Mouse (Mus musculus): ENCODE data around the gene Mettl7b. TPM values are rescaled to one million over a fixed set of nuclear protein-coding genes. Genes with fewer than 3 reads are reported as not detected.
"Not testable (repeated sequence)": the region's sequence is repeated elsewhere in the genome, so short reads cannot be mapped to it uniquely, and the experiment has no call there.

The Mettl7b gene
- polyA plus RNA-seq (2012; ENCODE audit: insufficient read depth, insufficient read length, missing spikeins) = not detected in 2 replicates

- Histone ChIP-seq H3K27ac (replicated peaks; ENCODE audit: low read depth, low read length) (no peak within 1 kb of the TSS), H3K4me3 (ENCODE audit: insufficient read depth, low read depth, low read length) (no peak within 1 kb of the TSS)
Observed at GRCm38 (mm10) chr10:128960590-128961584, at the start of gene Mettl7b. Mettl7b (minus strand) TSS chr10:128960988.

GRCm38 (mm10) chr10:129010288-129010841 lies 49.6 kb upstream of the Mettl7b start, which contains the start of gene Olfr763:
Olfr763 (plus strand) TSS chr10:129010791.
- no peaks in the 10 kb centered on the region for H3K4me1 ChIP-seq (ENCODE audit: control insufficient read depth, insufficient read depth, insufficient read length, low read length)
- H3K4me3 ChIP-seq (ENCODE audit: insufficient read depth, low read depth, low read length) = no peak within 1 kb of the TSS
- H3K27ac ChIP-seq (replicated peaks; ENCODE audit: low read depth, low read length) = no peak within 1 kb of the TSS

More at GRCm38 (mm10) chr10:128960590-128961584, at the start of gene Mettl7b:
- H3K4me1 ChIP-seq (ENCODE audit: control insufficient read depth, insufficient read depth, insufficient read length, low read length) = no peaks in the 10 kb centered on the region

- no peak overlapping the region for H3K27ac ChIP-seq (replicated peaks; ENCODE audit: low read depth, low read length)
- no peak overlapping the region for H3K4me3 ChIP-seq (ENCODE audit: insufficient read depth, low read depth, low read length)
- H3K4me1 ChIP-seq (ENCODE audit: control insufficient read depth, insufficient read depth, insufficient read length, low read length) = no peaks in the 10 kb centered on the region
Observed at GRCm38 (mm10) chr10:129004032-129004920, 43.5 kb upstream of the Mettl7b start.

DNA sequence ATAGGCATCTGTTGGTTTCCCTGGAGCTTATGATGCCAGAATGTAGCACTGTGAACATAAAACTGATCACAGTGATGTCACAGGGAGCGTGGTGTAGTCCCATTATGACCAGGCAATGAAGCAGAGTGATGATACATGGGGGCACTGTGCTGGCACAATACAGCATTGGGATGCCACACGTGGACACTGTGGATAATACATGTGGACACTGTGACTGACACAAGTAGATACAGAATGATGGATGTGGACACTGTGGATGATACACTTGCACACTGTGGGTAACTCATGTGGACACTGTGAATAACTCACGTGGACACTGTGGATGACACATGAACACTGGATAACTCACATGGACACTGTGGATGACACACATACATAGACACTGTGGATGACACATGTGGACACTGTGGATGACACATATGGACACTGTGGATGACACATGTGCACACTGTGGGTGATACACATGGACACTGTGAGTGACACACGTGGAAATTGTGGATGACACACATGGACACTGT lies 35.8 kb upstream of the Mettl7b start:
- no peaks in the 10 kb centered on the region for H3K4me1 ChIP-seq (ENCODE audit: control insufficient read depth, insufficient read depth, insufficient read length, low read length)
- no peak overlapping the region for H3K4me3 ChIP-seq (ENCODE audit: insufficient read depth, low read depth, low read length)
- H3K27ac ChIP-seq (replicated peaks; ENCODE audit: low read depth, low read length) = no peak overlapping the region

- H3K4me1 ChIP-seq (ENCODE audit: control insufficient read depth, insufficient read depth, insufficient read length, low read length) = no peaks in the 10 kb centered on the region
- no peak overlapping the region for H3K27ac ChIP-seq (replicated peaks; ENCODE audit: low read depth, low read length)
- no peak overlapping the region for H3K4me3 ChIP-seq (ENCODE audit: insufficient read depth, low read depth, low read length)
Observed at GRCm38 (mm10) chr10:128995796-128996195, 35.0 kb upstream of the Mettl7b start.

DNA sequence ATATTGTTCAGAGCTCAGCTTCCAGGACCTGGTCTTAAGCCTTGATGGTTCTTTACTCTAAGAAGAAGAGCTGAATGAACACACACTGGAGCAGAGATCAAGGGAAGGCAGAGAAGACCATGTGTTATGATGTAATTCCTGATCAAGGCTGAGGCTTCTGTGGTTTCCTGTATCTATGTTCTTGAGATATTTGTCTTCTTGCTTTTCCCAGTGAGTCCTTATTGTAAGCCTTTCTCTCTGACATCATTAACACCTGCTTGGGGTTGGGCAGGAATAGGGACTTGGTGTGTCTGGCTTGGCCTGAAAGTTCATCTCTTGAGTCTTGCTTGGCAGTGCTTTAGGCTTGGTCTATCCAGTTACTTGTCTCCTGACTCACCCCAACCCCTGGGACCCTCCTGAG lies 30.2 kb upstream of the Mettl7b start:
- H3K4me1 ChIP-seq (ENCODE audit: control insufficient read depth, insufficient read depth, insufficient read length, low read length) = no peaks in the 10 kb centered on the region
- H3K27ac ChIP-seq (replicated peaks; ENCODE audit: low read depth, low read length) = no peak overlapping the region
- no peak overlapping the region for H3K4me3 ChIP-seq (ENCODE audit: insufficient read depth, low read depth, low read length)

GRCm38 (mm10) chr10:128990129-128990850 lies 29.5 kb upstream of the Mettl7b start:
- H3K4me1 ChIP-seq (ENCODE audit: control insufficient read depth, insufficient read depth, insufficient read length, low read length); H3K4me3 ChIP-seq (ENCODE audit: insufficient read depth, low read depth, low read length); H3K27ac ChIP-seq (replicated peaks; ENCODE audit: low read depth, low read length): not testable (repeated sequence)

GRCm38 (mm10) chr10:128989131-128989530 lies 28.3 kb upstream of the Mettl7b start, which contains the start of gene Olfr9:
Olfr9 (plus strand) TSS chr10:128989431.
- H3K4me3 ChIP-seq (ENCODE audit: insufficient read depth, low read depth, low read length); H3K27ac ChIP-seq (replicated peaks; ENCODE audit: low read depth, low read length); H3K4me1 ChIP-seq (ENCODE audit: control insufficient read depth, insufficient read depth, insufficient read length, low read length): not testable (repeated sequence)

GRCm38 (mm10) chr10:128980644-128981365 lies 20.0 kb upstream of the Mettl7b start:
- Histone ChIP-seq H3K4me1 (ENCODE audit: control insufficient read depth, insufficient read depth, insufficient read length, low read length) (no peaks in the 10 kb centered on the region), H3K4me3 (ENCODE audit: insufficient read depth, low read depth, low read length) (no peak overlapping the region), H3K27ac (replicated peaks; ENCODE audit: low read depth, low read length) (no peak overlapping the region)

DNA sequence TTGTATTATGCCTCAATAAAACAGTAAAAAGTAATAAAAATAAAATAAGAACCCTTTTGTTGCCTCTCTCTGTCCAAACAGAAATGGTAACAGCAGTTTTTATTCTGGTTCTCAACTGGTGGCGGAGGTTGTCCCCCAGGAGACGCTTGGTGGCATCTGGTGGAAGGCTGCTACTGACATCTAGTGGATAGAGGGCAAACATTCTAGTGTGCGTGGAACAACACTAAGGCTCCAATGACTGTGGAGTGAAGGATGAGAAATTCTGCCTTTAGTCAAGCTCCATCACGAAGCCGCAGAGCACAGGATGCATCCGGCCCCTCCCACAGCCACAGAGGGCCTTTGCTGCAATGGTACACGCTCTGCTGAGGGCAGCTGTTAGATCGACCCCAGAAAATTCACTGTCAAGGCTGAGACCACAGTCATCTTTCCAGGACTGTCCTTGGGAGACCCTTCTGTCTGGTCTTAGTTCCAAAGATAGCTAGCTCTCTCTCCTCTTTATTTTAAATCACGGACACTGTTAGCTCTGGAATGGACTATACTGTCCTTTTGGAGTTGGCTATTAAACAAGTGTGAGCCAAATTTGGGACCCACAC lies 16.8 kb upstream of the Mettl7b start:
- Histone ChIP-seq H3K4me1 (ENCODE audit: control insufficient read depth, insufficient read depth, insufficient read length, low read length) (no peaks in the 10 kb centered on the region), H3K27ac (replicated peaks; ENCODE audit: low read depth, low read length) (no peak overlapping the region), H3K4me3 (ENCODE audit: insufficient read depth, low read depth, low read length) (no peak overlapping the region)

GRCm38 (mm10) chr10:128976395-128976794 lies 15.6 kb upstream of the Mettl7b start:
- Histone ChIP-seq H3K4me3 (ENCODE audit: insufficient read depth, low read depth, low read length) (no peak overlapping the region), H3K4me1 (ENCODE audit: control insufficient read depth, insufficient read depth, insufficient read length, low read length) (no peaks in the 10 kb centered on the region), H3K27ac (replicated peaks; ENCODE audit: low read depth, low read length) (no peak overlapping the region)

DNA sequence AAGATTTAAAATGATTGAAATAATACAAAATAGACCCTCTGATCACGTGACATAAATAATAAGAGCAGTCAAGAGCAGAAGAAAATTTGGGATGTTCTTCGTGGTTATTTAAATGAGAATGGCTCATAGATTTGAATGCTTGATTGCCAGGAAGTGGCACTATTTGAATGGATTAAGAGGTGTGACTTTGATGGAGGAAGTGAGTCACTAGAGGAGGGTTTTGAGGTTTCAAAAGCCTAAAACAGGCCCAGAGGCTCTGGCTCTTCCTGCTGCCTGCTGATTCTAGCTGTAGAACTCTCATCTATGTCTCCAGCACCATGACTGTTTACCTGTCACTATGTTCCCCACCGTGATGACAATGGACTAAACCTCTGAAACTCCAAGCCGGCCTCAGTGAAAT lies 12.1 kb upstream of the Mettl7b start:
- Histone ChIP-seq H3K4me1 (ENCODE audit: control insufficient read depth, insufficient read depth, insufficient read length, low read length) (no peaks in the 10 kb centered on the region), H3K27ac (replicated peaks; ENCODE audit: low read depth, low read length) (no peak overlapping the region), H3K4me3 (ENCODE audit: insufficient read depth, low read depth, low read length) (no peak overlapping the region)

DNA sequence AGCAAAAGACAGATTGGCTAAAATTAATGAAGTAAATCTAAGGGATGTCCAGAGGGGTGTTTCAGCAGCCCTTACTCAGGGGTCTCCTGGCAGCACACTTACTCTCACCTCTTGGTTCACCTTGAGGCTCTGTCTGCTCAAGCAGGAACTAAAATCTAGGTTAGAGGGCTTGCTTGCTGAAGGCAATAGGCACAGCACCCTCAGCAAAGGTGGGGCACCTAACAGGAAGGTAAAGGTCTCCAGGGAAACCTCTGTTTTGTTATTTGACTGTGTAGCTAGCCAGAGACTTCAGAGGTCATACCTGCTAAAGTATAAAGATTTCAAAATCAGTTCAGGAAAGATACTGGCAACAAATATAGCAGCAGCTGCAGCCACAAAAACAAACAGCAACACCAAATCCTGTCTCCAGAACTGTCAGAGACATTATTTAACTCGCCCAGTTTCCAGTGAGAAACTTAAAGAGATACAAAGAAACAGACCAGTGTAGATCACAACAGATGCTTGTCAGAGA lies 10.0 kb upstream of the Mettl7b start:
- H3K27ac ChIP-seq (replicated peaks; ENCODE audit: low read depth, low read length) = no peak overlapping the region
- H3K4me1 ChIP-seq (ENCODE audit: control insufficient read depth, insufficient read depth, insufficient read length, low read length) = no peaks in the 10 kb centered on the region
- no peak overlapping the region for H3K4me3 ChIP-seq (ENCODE audit: insufficient read depth, low read depth, low read length)

Measured in brown adipose tissue, adult 24 weeks (tissue).